Mouse (Mus musculus): ENCODE results near the gene Pip5k1c. TPM values are rescaled to one million over a fixed set of nuclear protein-coding genes. Genes with fewer than 3 reads are reported as not detected.
A peak's percentile ranks its signal among the peaks of the same experiment; 100 is the strongest.

The Pip5k1c gene
- total RNA-seq, 1 experiment from 2014 or later = 36.8 TPM

DNA sequence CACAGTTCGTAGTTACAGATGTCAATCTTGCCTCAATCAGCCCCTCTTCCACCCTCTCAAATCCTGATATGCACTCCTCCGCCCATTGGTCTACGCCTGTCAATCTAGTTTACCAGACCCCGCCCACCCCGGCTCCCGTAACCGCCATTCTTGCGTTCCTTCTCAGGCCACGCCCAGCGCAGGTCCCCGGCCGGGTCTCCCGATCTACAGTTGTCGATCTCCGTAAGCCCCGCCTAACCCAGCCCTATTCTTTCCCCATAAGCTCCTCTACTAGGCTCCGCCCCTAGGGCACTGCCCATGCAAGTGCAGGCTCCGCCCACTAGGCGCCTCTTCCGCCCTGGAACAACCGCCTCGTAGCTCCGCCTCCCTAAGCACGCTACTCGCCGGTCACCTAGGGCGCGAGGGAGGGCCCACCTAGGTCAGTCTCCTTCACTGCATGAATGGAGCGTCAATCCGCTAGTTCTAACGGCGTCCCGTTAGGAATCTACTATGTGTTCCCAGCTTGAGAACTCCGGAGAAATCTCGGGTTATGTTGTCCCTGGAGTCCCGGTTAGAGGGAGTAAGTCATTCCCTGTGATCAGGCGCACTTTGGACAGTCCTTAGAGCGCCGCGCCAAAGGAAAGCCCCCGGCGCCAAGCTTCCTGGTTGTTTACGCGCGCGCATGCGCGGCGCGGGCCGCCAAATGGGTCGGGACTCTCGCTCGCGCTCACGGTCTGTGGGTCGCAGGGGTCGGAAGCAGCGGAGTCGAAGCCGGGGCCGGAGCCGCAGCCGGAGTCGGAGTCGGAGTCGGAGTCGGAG, 28.0 kb downstream of the Pip5k1c start, which contains the start of gene Cactin:
Gene Cactin, plus strand, starts transcription at position 554 of the 798 bp plus-strand sequence.
- peak; percentile 76 for ATAC-seq (replicated peaks; ENCODE audit: low read depth, poor library complexity, severe bottlenecking)

DNA sequence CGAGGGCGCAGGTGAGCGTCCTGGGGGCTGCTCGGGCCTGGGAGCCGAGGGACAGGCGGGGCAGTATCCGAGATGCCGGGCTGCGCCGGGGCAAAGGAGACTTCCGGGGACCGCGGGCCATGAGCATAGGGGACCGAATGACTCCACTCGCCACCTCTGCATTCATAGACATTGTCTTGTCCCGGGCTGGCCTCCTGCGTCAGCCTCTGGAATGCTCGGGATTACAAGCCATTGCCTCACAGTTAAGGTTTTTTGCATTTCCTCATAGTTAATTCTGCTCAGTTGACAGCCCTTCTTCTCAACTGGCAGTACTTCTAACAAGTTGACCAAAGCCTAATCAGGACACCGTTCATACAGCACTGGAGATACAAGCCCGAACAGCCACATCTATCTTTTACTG, 28.7 kb downstream of the Pip5k1c start:
- no peak for ATAC-seq (replicated peaks; ENCODE audit: low read depth, poor library complexity, severe bottlenecking)

DNA sequence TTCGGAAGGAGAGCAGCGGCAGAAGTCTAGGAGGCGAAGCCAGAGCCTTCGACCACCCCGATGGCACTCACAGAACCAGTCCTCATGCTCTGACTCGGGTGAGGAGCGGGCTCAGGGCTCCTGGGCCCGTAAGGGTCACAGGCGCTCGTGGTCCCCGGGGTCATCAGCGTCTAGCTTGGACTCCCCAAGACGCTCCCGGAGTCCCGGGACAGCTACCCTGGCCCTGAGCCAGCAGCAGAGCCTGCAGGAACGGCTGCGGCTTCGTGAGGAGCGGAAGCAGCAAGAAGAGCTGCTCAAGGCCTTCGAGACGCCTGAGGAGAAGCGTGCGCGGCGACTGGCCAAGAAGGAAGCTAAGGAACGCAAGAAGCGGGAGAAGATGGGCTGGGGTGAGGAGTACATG, 29.7 kb downstream of the Pip5k1c start:
- ATAC-seq (replicated peaks; ENCODE audit: low read depth, poor library complexity, severe bottlenecking) = no peak

DNA sequence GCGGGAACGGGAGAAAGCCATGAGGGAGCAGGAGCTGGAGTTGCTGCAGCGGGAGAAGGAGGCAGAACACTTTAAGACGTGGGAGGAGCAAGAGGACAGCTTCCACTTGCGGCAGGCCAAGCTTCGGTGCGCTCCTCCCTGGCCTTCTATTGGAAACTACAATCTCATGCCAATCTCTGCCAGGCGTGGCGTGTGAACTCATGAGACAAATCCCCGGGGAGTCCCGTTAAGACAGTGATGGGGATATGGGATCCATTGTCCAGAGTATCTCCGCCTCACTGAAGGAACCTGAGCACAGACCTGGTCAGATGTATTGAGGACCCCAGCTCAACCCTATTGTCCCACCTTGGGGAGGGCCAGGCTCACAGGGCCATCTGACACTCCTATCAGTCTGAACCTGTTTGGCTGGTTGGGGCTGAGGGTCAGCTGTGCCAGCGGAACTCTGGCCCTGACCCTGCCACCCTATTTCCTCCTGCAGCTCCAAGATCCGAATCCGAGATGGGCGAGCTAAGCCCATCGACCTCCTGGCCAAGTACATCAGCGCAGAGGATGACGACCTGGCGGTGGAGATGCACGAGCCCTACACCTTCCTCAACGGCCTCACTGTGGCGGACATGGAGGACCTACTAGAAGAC, 30.5 kb downstream of the Pip5k1c start:
- no peak for ATAC-seq (replicated peaks; ENCODE audit: low read depth, poor library complexity, severe bottlenecking)

DNA sequence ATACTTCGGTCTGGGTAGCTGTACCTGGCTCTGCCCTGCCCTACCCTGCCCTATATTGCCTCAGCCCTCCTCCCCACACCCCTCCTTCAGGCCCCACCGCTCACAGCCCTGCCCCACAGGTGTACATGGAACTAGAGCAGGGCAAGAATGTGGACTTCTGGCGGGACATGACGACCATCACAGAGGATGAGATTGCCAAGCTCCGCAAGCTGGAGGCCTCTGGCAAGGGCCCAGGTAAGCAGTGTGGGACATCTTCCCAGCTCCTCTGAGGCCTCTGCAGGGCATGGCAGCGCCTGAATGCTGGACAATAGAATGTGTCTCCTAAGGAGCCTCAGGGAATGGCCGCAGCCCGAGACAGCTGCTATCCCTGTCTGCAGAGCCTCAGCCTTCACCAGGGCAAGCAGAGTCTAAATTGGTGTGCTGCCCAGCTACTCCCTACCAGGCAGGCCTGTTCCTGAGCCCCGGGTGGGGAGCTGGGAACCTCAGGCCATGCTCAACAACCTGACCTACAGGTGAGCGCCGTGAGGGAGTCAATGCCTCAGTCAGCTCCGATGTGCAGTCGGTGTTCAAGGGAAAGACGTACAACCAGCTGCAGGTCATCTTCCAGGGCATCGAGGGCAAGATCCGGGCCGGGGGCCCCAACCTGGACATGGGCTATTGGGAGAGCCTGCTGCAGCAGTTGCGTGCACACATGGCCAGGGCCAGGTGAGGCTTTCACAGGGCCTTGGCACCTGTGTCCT, 31.2 kb downstream of the Pip5k1c start:
- no peak for ATAC-seq (replicated peaks; ENCODE audit: low read depth, poor library complexity, severe bottlenecking)

DNA sequence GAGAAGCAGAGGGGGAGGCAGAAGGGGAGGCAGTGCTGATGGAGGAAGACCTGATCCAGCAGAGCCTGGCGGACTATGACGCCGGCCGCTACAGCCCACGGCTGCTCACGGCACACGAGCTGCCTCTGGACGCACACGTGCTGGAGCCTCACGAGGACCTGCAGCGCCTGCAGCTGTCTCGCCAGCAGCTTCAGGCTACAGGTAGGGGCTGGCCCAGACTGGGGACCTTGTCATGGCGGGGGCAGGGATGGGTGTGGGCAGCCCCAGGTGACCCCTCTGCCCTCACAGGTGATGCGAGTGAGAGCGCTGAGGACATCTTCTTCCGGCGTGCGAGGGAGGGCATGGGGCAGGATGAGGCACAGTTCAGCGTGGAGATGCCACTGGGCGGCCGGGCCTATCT, 32.4 kb downstream of the Pip5k1c start:
- no peak for ATAC-seq (replicated peaks; ENCODE audit: low read depth, poor library complexity, severe bottlenecking)

DNA sequence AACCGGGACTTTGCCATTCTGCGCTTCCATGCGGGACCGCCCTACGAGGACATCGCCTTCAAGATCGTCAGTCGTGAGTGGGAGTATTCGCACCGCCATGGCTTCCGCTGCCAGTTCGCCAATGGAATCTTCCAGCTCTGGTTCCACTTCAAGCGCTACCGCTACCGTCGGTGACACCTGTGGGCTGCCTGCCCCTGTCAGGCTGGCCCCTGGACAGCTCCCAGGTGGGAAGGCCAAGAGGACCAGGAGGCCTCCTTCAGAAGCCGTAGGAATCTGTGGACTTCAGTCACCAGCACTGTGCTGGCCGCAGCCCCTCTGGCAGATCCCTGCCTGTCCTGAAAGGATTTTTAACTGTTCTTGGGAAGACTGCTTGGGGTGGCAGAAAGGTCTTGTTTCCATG, 33.0 kb downstream of the Pip5k1c start:
- no peak for ATAC-seq (replicated peaks; ENCODE audit: low read depth, poor library complexity, severe bottlenecking)

DNA sequence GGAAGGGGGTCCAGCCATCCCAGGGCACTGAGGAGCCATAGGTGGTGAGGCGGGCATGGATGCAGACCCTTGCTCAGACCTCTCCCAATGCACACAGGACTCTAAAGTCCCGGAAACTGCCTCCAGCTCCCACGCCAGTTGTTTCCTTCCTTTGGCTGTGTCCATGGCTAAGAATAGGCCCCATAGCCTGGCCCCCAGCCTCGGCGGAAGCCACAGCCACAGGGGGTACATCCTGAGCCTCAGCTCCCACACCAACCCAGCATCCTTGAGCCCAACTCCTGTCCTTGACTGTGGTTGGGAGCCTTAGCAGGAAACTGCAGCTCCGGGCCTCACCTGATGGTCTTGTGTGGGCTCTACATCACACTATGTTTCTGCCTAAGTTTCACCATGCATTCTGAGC, 34.1 kb downstream of the Pip5k1c start:
- peak; percentile 51 for ATAC-seq (replicated peaks; ENCODE audit: low read depth, poor library complexity, severe bottlenecking)

DNA sequence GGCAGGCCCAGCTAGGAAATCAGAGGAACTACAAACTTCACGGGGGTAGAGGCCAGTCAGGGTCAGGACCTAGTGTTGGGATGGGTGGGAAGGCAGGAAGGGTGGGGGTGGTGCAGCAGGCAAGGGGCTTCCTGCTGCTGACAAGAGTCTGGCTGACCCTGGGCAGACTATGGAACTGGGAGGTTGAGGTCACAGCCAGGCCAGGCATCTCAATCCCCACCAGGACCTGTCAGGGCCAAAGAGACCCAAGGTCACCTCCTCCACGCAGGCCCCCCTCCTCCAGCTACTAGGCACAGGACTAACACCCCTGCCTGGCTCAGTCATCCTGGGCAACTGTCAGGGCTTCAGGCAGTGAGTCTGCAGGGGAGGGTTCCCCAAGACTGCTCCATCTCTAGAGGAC, 35.2 kb downstream of the Pip5k1c start:
- no peak; the same call in 1 of the 2 replicates for ATAC-seq (replicated peaks; ENCODE audit: low read depth, poor library complexity, severe bottlenecking)

DNA sequence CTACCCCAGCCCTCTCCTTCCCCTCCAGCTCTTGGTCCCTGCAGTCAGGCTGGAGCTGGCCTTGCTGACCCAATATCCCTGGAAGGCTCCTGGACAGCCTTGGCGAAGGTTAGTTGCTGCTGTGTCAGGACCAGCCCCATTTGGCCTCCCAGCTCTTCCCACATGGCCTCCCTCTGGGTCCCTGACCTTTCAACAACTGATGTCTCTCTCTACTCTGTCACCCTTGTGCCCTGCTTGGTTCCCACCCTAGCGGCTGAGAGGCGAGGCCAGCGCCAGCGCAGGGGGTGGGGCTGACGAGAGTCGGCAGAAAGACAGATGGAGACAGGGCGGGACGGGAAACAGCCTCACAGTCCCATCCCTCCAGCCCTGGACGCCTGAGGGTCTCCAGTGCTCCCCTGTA, 35.6 kb downstream of the Pip5k1c start, which contains the start of gene Tbxa2r:
Gene Tbxa2r, plus strand, starts transcription at position 346 of the 400 bp plus-strand sequence.
- peak; percentile 59 for ATAC-seq (replicated peaks; ENCODE audit: low read depth, poor library complexity, severe bottlenecking)

DNA sequence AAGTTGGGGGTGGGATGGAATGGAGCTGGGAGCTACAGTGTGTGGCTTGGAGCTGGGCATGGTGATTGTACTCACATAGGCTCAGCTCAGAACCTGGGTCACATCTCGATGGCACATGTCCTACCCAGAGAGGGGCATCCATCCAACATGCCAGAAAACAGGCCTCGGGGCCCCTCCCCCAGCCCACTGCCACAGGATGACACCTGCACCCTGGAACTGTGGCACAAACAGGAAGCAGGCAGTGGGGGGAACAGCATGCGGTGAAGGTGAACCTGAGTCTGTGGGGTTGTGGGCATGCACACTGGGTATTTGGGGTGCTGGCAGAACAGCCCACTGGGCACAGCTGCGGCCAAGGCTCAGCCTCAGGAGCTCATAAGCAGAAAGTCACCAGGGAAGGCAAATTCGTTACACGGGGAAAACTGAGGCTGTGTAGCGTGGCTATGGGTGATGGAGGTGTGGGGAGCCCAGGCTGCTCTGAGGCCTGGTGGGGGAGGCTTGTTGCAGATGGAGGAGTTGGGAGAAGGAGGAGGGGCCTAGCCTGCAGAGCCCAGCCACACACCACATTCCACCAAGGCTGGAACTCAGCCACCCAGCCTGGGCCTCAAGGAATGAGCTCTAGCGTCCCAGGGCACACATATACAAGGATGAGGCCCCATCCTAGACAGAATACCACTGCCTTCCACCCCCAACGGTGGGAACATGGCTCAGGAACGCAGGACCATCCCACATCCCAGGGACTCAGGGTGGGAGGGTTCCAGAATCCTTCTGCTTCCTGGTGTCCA, 36.6 kb downstream of the Pip5k1c start:
- peak; percentile 31 for ATAC-seq (replicated peaks; ENCODE audit: low read depth, poor library complexity, severe bottlenecking)

DNA sequence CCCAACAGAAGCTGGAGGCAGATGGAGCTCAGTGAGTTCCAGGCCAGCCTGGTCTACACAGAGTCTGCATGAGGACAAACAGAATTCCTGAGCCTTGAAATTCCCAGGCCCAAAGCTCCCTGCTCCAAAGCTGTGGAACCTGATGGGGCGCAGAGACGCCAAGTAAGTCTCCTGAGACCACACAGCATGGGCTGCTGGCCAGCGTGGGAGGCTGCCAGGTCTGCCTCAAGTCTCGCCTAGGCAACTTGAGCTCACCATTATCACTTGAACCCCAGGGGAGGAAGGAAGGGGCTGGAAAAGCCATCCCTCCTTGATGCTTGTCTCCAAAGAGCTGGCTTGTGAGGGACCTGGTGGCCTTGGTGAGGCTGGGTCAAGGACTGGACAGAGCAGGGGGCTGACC, 37.2 kb downstream of the Pip5k1c start:
- ATAC-seq (replicated peaks; ENCODE audit: low read depth, poor library complexity, severe bottlenecking) = no peak

DNA sequence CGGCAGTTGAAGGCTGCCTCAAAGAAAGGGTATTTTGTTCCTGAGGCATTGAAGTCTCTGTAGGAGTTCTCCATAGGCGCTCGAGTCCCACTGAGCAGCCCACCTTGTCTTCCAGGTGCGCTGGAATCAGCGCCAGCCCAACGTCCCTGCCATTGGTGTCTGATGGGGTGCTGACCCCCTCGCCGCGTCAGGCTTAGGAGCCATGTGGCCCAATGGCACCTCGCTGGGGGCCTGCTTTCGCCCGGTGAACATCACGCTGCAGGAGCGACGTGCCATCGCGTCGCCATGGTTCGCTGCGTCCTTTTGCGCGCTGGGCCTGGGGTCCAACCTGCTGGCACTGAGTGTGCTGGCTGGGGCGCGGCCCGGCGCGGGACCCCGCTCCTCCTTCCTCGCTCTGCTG, 39.5 kb downstream of the Pip5k1c start:
- no peak for ATAC-seq (replicated peaks; ENCODE audit: low read depth, poor library complexity, severe bottlenecking)

DNA sequence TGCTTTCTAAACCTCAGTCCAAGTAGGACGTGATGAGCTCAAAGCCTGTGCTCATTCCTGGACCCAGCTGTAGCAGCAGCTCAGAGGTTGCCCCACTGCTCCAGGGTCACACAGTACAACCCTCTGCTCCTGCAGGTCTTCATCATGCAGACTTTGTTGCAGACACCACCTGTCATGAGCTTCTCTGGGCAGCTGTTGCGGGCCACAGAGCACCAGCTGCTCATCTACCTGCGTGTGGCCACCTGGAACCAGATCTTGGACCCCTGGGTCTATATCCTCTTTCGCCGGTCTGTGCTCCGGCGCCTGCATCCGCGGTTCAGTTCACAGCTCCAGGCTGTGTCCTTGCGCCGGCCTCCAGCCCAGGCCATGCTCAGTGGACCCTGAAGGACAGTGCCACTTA, 41.6 kb downstream of the Pip5k1c start:
- no peak for ATAC-seq (replicated peaks; ENCODE audit: low read depth, poor library complexity, severe bottlenecking)

DNA sequence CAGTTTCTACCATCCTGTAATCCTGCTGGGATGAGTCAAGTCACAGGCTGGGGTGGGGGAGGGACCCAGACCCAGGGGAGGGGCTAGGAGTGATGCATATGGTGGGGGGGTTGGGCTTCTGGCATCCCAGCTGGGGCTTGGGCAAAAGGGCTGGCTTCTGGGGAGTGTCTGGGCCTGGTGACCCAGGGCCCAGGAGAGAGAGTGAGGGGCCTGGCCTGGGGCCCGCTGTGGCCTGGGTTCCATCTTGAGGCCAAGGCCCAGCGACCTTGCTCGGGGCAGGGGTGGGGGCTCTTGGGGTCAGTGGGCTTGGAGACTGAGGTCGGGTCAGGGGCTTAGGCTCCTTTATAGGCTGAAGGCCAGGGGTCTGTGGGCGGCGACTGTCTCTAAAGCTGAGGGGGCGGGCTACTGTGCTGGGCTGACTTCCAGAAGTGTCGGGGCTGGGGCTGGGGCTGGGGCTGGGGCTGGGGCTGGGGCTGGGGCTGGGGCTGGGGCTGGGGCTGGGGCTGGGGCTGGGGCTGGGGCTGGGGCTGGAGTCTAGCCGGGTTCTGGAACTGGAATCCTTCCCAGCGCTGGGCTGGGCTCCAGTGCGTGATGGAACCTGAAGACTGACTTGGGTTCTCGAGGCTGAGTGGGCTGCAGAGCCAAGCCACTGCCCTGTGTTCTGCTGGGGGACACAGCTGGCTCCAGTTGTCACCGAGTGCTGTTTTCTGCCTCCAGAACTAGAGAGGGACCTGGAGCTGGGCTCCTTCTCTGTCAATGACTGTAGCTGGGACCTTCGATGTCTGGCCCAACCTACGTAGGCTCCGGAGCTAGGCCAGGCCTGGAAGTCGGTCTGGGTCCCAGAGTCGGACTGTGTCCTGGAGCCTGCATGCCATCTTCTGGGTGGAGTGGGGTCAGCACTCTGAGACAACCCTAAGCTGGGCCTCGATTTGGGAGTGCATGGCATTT, 42.9 kb downstream of the Pip5k1c start:
- ATAC-seq (replicated peaks; ENCODE audit: low read depth, poor library complexity, severe bottlenecking) = no peak

DNA sequence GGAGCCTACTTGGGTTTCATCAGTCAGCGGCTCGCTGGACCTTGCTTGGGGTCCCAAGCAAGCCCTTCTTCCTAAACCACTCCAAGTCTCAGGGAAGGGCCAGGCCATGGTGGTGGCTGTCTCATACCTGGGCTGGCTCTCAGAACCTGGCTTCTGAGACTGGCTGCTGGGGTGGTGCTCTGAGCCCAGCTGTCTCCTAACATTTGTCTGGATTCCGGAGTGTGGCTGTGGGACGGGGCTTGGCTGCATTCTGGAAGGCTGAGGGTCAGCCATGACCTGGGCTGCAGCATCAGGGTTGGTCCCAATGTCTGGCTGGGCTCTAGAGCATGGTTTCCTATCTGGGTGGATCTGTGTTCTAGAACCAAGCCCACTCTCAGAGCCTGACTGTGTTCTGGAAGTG, 43.8 kb downstream of the Pip5k1c start:
- ATAC-seq (replicated peaks; ENCODE audit: low read depth, poor library complexity, severe bottlenecking) = no peak

DNA sequence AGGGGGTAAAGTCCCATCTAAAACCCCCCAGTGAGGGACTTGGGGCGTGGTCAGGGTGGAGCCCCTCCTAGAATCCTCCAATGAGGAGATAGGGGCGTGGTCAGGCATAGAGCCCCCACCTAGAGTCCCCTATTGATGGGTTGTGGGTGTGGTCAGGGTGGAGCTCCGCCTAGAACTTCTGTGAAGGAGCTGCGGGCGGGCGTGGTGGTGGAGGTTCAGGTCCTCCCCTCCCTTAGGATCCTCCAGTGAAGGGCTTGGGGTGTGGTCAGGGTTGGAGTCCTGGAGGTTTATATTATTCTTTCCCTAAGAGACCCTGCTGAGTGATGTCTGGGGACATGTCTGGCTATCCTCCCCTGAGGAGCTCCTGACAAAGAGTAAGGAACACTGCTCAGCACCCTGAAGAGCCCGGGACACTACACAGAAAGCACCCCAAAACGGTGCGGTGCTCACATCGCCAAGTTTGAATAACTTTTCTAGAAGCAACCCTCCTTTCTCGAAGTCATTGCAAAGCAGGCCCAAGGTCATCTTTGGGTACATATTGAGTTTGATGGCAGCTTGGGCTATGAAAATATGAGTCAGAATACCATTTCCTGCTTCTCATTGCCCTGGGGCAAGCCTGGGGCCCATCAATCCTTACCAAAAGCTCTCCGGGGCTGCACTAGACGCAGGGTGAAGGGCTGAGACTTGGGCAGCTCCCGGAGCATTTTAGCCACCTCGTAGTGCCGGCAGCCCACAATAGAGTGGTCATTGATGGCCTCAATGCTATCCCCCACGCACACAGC, 48.0 kb downstream of the Pip5k1c start:
- no peak for ATAC-seq (replicated peaks; ENCODE audit: low read depth, poor library complexity, severe bottlenecking)

DNA sequence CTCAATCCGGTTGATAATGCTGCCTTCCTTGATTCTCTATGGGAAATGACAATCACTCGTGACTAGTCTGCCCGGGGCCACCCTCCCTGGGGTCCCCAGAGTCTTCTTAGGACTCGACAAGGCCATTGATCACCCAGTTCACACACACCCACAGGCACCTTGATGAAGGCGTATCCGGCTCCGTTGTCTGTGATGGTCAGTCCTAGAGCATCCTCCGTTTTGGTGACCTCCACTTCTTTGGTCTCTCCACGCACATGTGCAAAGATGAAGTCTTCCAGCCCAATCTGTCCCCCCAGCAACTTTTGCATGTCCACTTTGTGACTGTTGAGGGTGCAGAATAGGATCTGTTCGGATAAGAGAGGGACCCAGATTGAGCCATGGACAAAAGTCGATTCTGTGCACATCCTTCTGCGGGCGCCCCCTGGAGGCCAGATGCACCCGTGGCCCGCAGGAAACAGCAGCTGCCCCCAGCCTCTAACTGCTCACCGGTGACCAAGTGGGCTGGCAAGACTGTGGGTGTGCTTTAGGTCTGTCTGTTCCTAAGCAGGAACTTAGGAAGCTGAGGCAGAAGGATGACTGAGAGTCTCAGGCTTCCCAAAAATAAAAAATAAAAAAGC, 48.7 kb downstream of the Pip5k1c start:
- peak; percentile 53 for ATAC-seq (replicated peaks; ENCODE audit: low read depth, poor library complexity, severe bottlenecking)
